Mouse (Mus musculus) brown adipose tissue, adult 24 weeks (tissue): Measurements from ENCODE around the gene Akap5. TPM values are rescaled to one million over a fixed set of nuclear protein-coding genes. Genes with fewer than 3 reads are reported as not detected.
A peak's percentile ranks its signal among the peaks of the same experiment; 100 is the strongest.

Experiments used
- H3K27ac ChIP-seq: fragments of 200-500 bp; replicated peaks from 2 replicates; pipeline ENCODE4 v1.5.1; 2012; ENCODE audit warnings: low read depth, mild to moderate bottlenecking, low read length
- H3K4me1 ChIP-seq: fragments of 200-500 bp; 2 replicates; pipeline ENCODE4 v1.6.1; 2012; ENCODE audit warnings: low read length, mixed read lengths; ENCODE audit not compliant: control insufficient read depth, insufficient read depth, insufficient read length
- H3K4me3 ChIP-seq: fragments of 200-500 bp; 2 replicates; pipeline ENCODE4 v1.5.1; 2012; ENCODE audit warnings: low read depth, mild to moderate bottlenecking, low read length, moderate library complexity; ENCODE audit not compliant: insufficient read depth
- polyA plus RNA-seq: library from polyadenylated mRNA; stranded (reverse); fragments of >200 nt; gene quantifications from 2 replicates; pipeline ENCODE4 v1.2.4, GENCODE M21; 2012; ENCODE audit not compliant: missing spikeins, insufficient read depth, insufficient read length

Akap5 gene
- polyA plus RNA-seq, 1 experiment: 0.87 TPM

- peak within 1 kb of the TSS; percentile 92 for H3K4me3 ChIP-seq
- H3K4me1 ChIP-seq: peaks cover 12% of the 10 kb centered on the region
- peak within 1 kb of the TSS; percentile 84 for H3K27ac ChIP-seq
Observed at GRCm38 (mm10) chr12:76369978-76370830, 45.5 kb downstream of the Akap5 start, which contains the start of gene Zbtb1. Gene Zbtb1 (plus strand): TSS chr12:76370266.

- peaks cover 12% of the 10 kb centered on the region for H3K4me1 ChIP-seq
Observed at GRCm38 (mm10) chr12:76370831-76371571, 46.3 kb downstream of the Akap5 start.

GRCm38 (mm10) chr12:76372046-76372445 is 47.4 kb downstream of the Akap5 start:
- Histone ChIP-seq H3K4me1 (peaks cover 12% of the 10 kb centered on the region), H3K4me3 (peak overlapping the region; percentile 26), H3K27ac (no peak overlapping the region)

More at GRCm38 (mm10) chr12:76370831-76371571, 46.3 kb downstream of the Akap5 start:
- Histone ChIP-seq H3K27ac (peak overlapping the region; percentile 84), H3K4me3 (peak overlapping the region; percentile 92)

GRCm38 (mm10) chr12:76372881-76373818 is 48.5 kb downstream of the Akap5 start:
- Histone ChIP-seq H3K4me3 (no peak overlapping the region; the same call in 1 of the 2 replicates), H3K27ac (no peak overlapping the region), H3K4me1 (peaks cover 14% of the 10 kb centered on the region)

- H3K27ac ChIP-seq: no peak overlapping the region
- H3K4me1 ChIP-seq: peaks cover 14% of the 10 kb centered on the region
- no peak overlapping the region for H3K4me3 ChIP-seq
Observed at GRCm38 (mm10) chr12:76373991-76374390, 49.3 kb downstream of the Akap5 start.

- H3K27ac ChIP-seq: no peak overlapping the region
- H3K4me1 ChIP-seq: peaks cover 14% of the 10 kb centered on the region
- no peak overlapping the region for H3K4me3 ChIP-seq
Observed at GRCm38 (mm10) chr12:76374911-76375310, 50.2 kb downstream of the Akap5 start.

GRCm38 (mm10) chr12:76375506-76375905 is 50.8 kb downstream of the Akap5 start:
- H3K4me3 ChIP-seq: no peak overlapping the region
- no peak overlapping the region for H3K27ac ChIP-seq
- H3K4me1 ChIP-seq: peaks cover 14% of the 10 kb centered on the region

- Histone ChIP-seq H3K4me1 (peaks cover 14% of the 10 kb centered on the region), H3K4me3 (no peak overlapping the region), H3K27ac (no peak overlapping the region)
Observed at GRCm38 (mm10) chr12:76376649-76377048, 52.0 kb downstream of the Akap5 start.

- Histone ChIP-seq H3K4me1 (peaks cover 12% of the 10 kb centered on the region), H3K4me3 (no peak overlapping the region), H3K27ac (no peak overlapping the region)
Observed at GRCm38 (mm10) chr12:76377059-76377458, 52.4 kb downstream of the Akap5 start.

GRCm38 (mm10) chr12:76377726-76378125 is 53.0 kb downstream of the Akap5 start:
- H3K4me1 ChIP-seq: peaks cover 6% of the 10 kb centered on the region
- no peak overlapping the region for H3K4me3 ChIP-seq
- H3K27ac ChIP-seq: no peak overlapping the region

- Histone ChIP-seq H3K27ac (no peak overlapping the region), H3K4me1 (0 out of 2 replicates have a peak, but pooled peaks cover 2% of the 10 kb centered on the region), H3K4me3 (no peak overlapping the region)
Observed at GRCm38 (mm10) chr12:76378556-76378955, 53.9 kb downstream of the Akap5 start.

- Histone ChIP-seq H3K27ac (no peak overlapping the region), H3K4me3 (no peak overlapping the region), H3K4me1 (0 out of 2 replicates have a peak, but pooled peaks cover 2% of the 10 kb centered on the region)
Observed at GRCm38 (mm10) chr12:76380151-76380550, 55.5 kb downstream of the Akap5 start.
